8 mouse cellular contexts compared by ENCODE assay signal in the genomic region with DNA sequence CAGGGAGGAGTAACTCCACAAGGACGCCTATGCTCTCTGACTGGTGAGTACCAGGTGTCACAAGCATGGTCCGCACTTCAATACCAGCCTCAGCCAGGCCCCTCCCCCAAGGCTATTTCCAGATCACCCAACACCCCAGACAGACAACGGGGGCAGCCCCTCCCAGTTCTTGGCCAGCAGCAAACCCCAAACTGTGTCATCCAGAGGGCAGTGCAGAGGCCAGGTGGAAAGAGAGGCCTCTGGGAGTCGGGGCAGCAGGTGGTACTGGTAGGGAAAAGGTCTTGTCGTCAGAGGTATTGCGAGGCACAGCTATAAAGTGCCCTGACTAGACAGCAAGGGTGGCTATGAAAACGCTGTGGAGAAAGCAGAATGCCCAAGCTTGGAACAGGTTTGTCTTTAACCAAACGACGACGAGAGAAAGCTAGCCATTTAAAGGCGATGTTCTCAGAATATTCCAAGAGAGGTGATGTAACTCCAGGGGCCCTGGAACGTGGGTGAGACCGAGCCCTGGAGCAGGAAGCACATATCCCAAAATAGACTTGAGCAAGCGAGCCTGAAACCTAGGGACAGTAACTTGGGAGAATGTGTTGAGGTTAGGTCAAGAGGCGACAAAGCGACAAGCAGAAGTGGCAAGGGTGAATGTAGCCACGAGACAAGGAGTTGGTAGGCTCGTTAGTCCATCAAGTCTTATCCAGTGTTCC. TPM values are rescaled to one million over a fixed set of nuclear protein-coding genes. Genes with fewer than 3 reads are reported as not detected.
A peak's percentile ranks its signal among the peaks of the same experiment; 100 is the strongest.
DNase-seq lines count a peak whose midpoint lies in the region; ATAC-seq and TF ChIP-seq lines count a peak whose summit lies in the region.

No protein-coding gene starts in this region.

- H3K9ac ChIP-seq in lung, embryonic 16.5 days (ENCODE audit: low read length) = peak overlapping the region; percentile 13; the same call in 1 of the 2 replicates
- H3K9ac ChIP-seq in heart, embryonic 16.5 days (ENCODE audit: low read length) = peak overlapping the region; percentile 62
- H3K9ac ChIP-seq in stomach, embryonic 16.5 days (ENCODE audit: low read length) = 0 out of 2 replicates have a peak overlapping the region, but pooled peaks have one; percentile 31

- peaks cover 6% of the 10 kb centered on the region for H3K9me3 ChIP-seq in lung, embryonic 16.5 days (ENCODE audit: control insufficient read depth, low read length)
- H3K9me3 ChIP-seq in heart, embryonic 16.5 days (replicated peaks; ENCODE audit: control insufficient read depth, low read length) = peaks cover 2% of the 10 kb centered on the region; the same call in 1 of the 2 replicates
- H3K9me3 ChIP-seq in stomach, embryonic 16.5 days (replicated peaks; ENCODE audit: control insufficient read depth, low read length) = 0 out of 2 replicates have a peak, but pooled peaks cover 3% of the 10 kb centered on the region

- TF ChIP-seq POLR2A in lung, adult 2 months (IDR thresholded peaks at IDR 0.05; ENCODE audit: borderline replicate concordance, extremely low read depth, low read depth, low read length) = no peak

- 0 out of 2 replicates have a peak, but pooled peaks cover 4% of the 10 kb centered on the region for H3K4me1 ChIP-seq in lung, embryonic 16.5 days (replicated peaks; ENCODE audit: control insufficient read depth, insufficient read depth, low read length)
- H3K4me1 ChIP-seq in lung, adult 2 months (ENCODE audit: control insufficient read depth, insufficient read depth, low read length) = no peaks in the 10 kb centered on the region
- H3K4me1 ChIP-seq in heart, embryonic 16.5 days (ENCODE audit: control insufficient read depth, insufficient read depth, low read length) = peaks cover 20% of the 10 kb centered on the region
- peaks cover 4% of the 10 kb centered on the region; the same call in 1 of the 2 replicates for H3K4me1 ChIP-seq in stomach, embryonic 16.5 days (ENCODE audit: control insufficient read depth, insufficient read depth, low read length)

- H3K27ac ChIP-seq in lung, embryonic 16.5 days (ENCODE audit: low read length) = no peak overlapping the region
- H3K27ac ChIP-seq in heart, embryonic 16.5 days (ENCODE audit: low read length) = peak overlapping the region; percentile 94
- H3K27ac ChIP-seq in stomach, embryonic 16.5 days (ENCODE audit: low read length) = no peak overlapping the region

- no peaks in the 10 kb centered on the region for H3K27me3 ChIP-seq in lung, embryonic 16.5 days (ENCODE audit: control insufficient read depth, insufficient read depth, low read depth, low read length)
- no peaks in the 10 kb centered on the region for H3K27me3 ChIP-seq in heart, embryonic 16.5 days (ENCODE audit: control insufficient read depth, insufficient read depth, low read length)
- no peaks in the 10 kb centered on the region for H3K27me3 ChIP-seq in stomach, embryonic 16.5 days (ENCODE audit: control insufficient read depth, insufficient read depth, low read length)

- WGBS in lung, embryonic 16.5 days = 35% methylated on average over 18 of the region's 18 CpGs
- 38% methylated on average over 18 of the region's 18 CpGs for WGBS in lung, adult 2 months
- WGBS in heart, embryonic 16.5 days = 19% methylated on average over 18 of the region's 18 CpGs
- 39% methylated on average over 18 of the region's 18 CpGs for WGBS in stomach, embryonic 16.5 days

- DNase-seq in adrenal gland, postnatal 10 days = peak; percentile 54
- no peak for DNase-seq in adrenal gland, postnatal 4 days (ENCODE audit: low spot score in 2 of 2)
- no peak for DNase-seq in lung, adult 2 months
- DNase-seq in frontal cortex, adult 2 months (ENCODE audit: extremely low spot score in 1 of 2, low spot score in 1 of 2) = no peak
- no peak for DNase-seq in frontal cortex, postnatal 36 days (ENCODE audit: low spot score in 2 of 2)

- H3K4me3 ChIP-seq in lung, embryonic 16.5 days (ENCODE audit: low read length) = no peak overlapping the region
- H3K4me3 ChIP-seq in lung, adult 2 months (replicated peaks; ENCODE audit: extremely low read depth, low read depth, low read length) = no peak overlapping the region
- no peak overlapping the region for H3K4me3 ChIP-seq in heart, embryonic 16.5 days (ENCODE audit: low read length)
- H3K4me3 ChIP-seq in stomach, embryonic 16.5 days (replicated peaks; ENCODE audit: low read length) = no peak overlapping the region

- ATAC-seq in lung, embryonic 16.5 days (ENCODE audit: low read depth) = 0 out of 2 replicates have a peak, but pooled peaks have one; percentile 15
- ATAC-seq in heart, embryonic 16.5 days (replicated peaks; ENCODE audit: extremely low read depth, insufficient read depth, low FRiP score) = peak; percentile 90
- ATAC-seq in stomach, embryonic 16.5 days (ENCODE audit: insufficient read depth, low FRiP score) = no peak

- no peak for TF ChIP-seq CTCF in lung, adult 2 months (IDR thresholded peaks at IDR 0.05; ENCODE audit: insufficient read depth, low read length)

- peaks cover 16% of the 10 kb centered on the region for H3K36me3 ChIP-seq in lung, embryonic 16.5 days (ENCODE audit: control insufficient read depth, insufficient read depth, low read length)
- H3K36me3 ChIP-seq in heart, embryonic 16.5 days (ENCODE audit: control insufficient read depth, insufficient read depth) = peaks cover 13% of the 10 kb centered on the region
- H3K36me3 ChIP-seq in stomach, embryonic 16.5 days (ENCODE audit: control insufficient read depth, insufficient read depth, low read length) = peaks cover 13% of the 10 kb centered on the region

- H3K4me2 ChIP-seq in lung, embryonic 16.5 days (ENCODE audit: low read depth, low read length) = no peak overlapping the region
- H3K4me2 ChIP-seq in heart, embryonic 16.5 days (ENCODE audit: low read depth, low read length) = peak overlapping the region; percentile 47
- H3K4me2 ChIP-seq in stomach, embryonic 16.5 days (ENCODE audit: low read depth, low read length) = no peak overlapping the region

RNA-seq across cellular contexts. Expression of a gene that starts 10.5 kb away (rescaled TPM):
- total RNA-seq in adrenal gland, postnatal 10 days (2021) = 10 to 100 TPM; 42.6 to 44.6 TPM
- total RNA-seq in adrenal gland, postnatal 4 days (2021) = 10 to 100 TPM; 42.0 to 42.6 TPM
- polyA plus RNA-seq in lung, embryonic 16.5 days (2015; fragmentation: Nextera tagmentation; extraction: Ambion mirVana) = 70.6 and 82.1 TPM in 2 replicates
- 10.7 and 14.4 TPM in 2 replicates for polyA plus RNA-seq in lung, adult 2 months (2012; rRNA removed)
- 70.9 and 72.6 TPM in 2 replicates for polyA plus RNA-seq in heart, embryonic 16.5 days (2015; fragmentation: Nextera tagmentation; extraction: Ambion mirVana)
- 63.0 and 63.5 TPM in 2 replicates for polyA plus RNA-seq in stomach, embryonic 16.5 days (2015; fragmentation: Nextera tagmentation; extraction: Ambion mirVana)
- 21.5 and 24.7 TPM in 2 replicates for polyA plus RNA-seq in frontal cortex, adult 2 months (2012; rRNA removed)

RNA-seq across cellular contexts. Expression of a gene that starts 10.5 kb away (rescaled TPM):
- total RNA-seq in adrenal gland, postnatal 10 days (2021) = 10 to 100 TPM; 50.8 to 53.2 TPM
- 10 to 100 TPM; 51.8 to 52.6 TPM for total RNA-seq in adrenal gland, postnatal 4 days (2021)
- 18.4 and 19.6 TPM in 2 replicates for polyA plus RNA-seq in lung, embryonic 16.5 days (2015; fragmentation: Nextera tagmentation; extraction: Ambion mirVana)
- 47.6 and 58.8 TPM in 2 replicates for polyA plus RNA-seq in lung, adult 2 months (2012; rRNA removed)
- 14.5 and 14.9 TPM in 2 replicates for polyA plus RNA-seq in heart, embryonic 16.5 days (2015; fragmentation: Nextera tagmentation; extraction: Ambion mirVana)
- polyA plus RNA-seq in stomach, embryonic 16.5 days (2015; fragmentation: Nextera tagmentation; extraction: Ambion mirVana) = 18.7 and 20.1 TPM in 2 replicates
- polyA plus RNA-seq in frontal cortex, adult 2 months (2012; rRNA removed) = 66.2 and 66.5 TPM in 2 replicates

RNA-seq across cellular contexts. Expression of a gene that starts 25.5 kb away (rescaled TPM):
- total RNA-seq in adrenal gland, postnatal 10 days (2021) = 1 to 10 TPM; 6.9 to 7.2 TPM
- total RNA-seq in adrenal gland, postnatal 4 days (2021) = 1 to 10 TPM; 7.7 to 8.1 TPM
- 3.1 TPM in 2 replicates for polyA plus RNA-seq in lung, embryonic 16.5 days (2015; fragmentation: Nextera tagmentation; extraction: Ambion mirVana)
- 2.4 and 3.2 TPM in 2 replicates for polyA plus RNA-seq in lung, adult 2 months (2012; rRNA removed)
- polyA plus RNA-seq in heart, embryonic 16.5 days (2015; fragmentation: Nextera tagmentation; extraction: Ambion mirVana) = 3.0 and 3.3 TPM in 2 replicates
- polyA plus RNA-seq in stomach, embryonic 16.5 days (2015; fragmentation: Nextera tagmentation; extraction: Ambion mirVana) = 3.9 and 4.6 TPM in 2 replicates
- 56.4 and 58.0 TPM in 2 replicates for polyA plus RNA-seq in frontal cortex, adult 2 months (2012; rRNA removed)

RNA-seq across cellular contexts. Expression of a gene that starts 35.0 kb away (rescaled TPM):
- total RNA-seq in adrenal gland, postnatal 10 days (2021) = 1 to 10 TPM; 6.6 to 7.1 TPM
- 10 to 100 TPM; 10.3 to 11.9 TPM for total RNA-seq in adrenal gland, postnatal 4 days (2021)
- 29.3 and 32.3 TPM in 2 replicates for polyA plus RNA-seq in lung, embryonic 16.5 days (2015; fragmentation: Nextera tagmentation; extraction: Ambion mirVana)
- 1.5 and 2.1 TPM in 2 replicates for polyA plus RNA-seq in lung, adult 2 months (2012; rRNA removed)
- polyA plus RNA-seq in heart, embryonic 16.5 days (2015; fragmentation: Nextera tagmentation; extraction: Ambion mirVana) = 22.6 and 25.7 TPM in 2 replicates
- 21.4 and 23.4 TPM in 2 replicates for polyA plus RNA-seq in stomach, embryonic 16.5 days (2015; fragmentation: Nextera tagmentation; extraction: Ambion mirVana)
- polyA plus RNA-seq in frontal cortex, adult 2 months (2012; rRNA removed) = 5.6 and 7.8 TPM in 2 replicates

RNA-seq across cellular contexts. Expression of a gene that starts 40.1 kb away (rescaled TPM):
- 10 to 100 TPM; 12.1 to 15.9 TPM for total RNA-seq in adrenal gland, postnatal 10 days (2021)
- 1 to 10 TPM; 3.9 to 4.1 TPM for total RNA-seq in adrenal gland, postnatal 4 days (2021)
- polyA plus RNA-seq in lung, embryonic 16.5 days (2015; fragmentation: Nextera tagmentation; extraction: Ambion mirVana) = 1.1 and 1.2 TPM in 2 replicates
- 2.6 and 2.7 TPM in 2 replicates for polyA plus RNA-seq in lung, adult 2 months (2012; rRNA removed)
- polyA plus RNA-seq in heart, embryonic 16.5 days (2015; fragmentation: Nextera tagmentation; extraction: Ambion mirVana) = 0.89 and 1.0 TPM in 2 replicates
- 2.3 and 2.6 TPM in 2 replicates for polyA plus RNA-seq in stomach, embryonic 16.5 days (2015; fragmentation: Nextera tagmentation; extraction: Ambion mirVana)
- polyA plus RNA-seq in frontal cortex, adult 2 months (2012; rRNA removed) = 65.8 TPM in 2 replicates

Comparison
In these comparisons a context has a peak if more than half of its experiments do, and no peak if none do; other contexts are left out.
1. RNA of a gene that starts 25.5 kb away (polyA plus RNA-seq): 56.4 to 58.0 TPM in frontal cortex, adult 2 months; 3.9 to 4.6 TPM in stomach, embryonic 16.5 days, 3.0 to 3.3 TPM in heart, embryonic 16.5 days, 3.1 TPM in lung, embryonic 16.5 days and 2.4 to 3.2 TPM in lung, adult 2 months; every median in the first group is over 10 times any median in the second.
2. Peak in every context shown above with its lines, with median percentiles within 50 percentile points of each other: H3K9ac ChIP-seq.